Mouse (Mus musculus) central nervous system, embryonic 18 days (tissue): ENCODE measurements around the gene Fdx1l. TPM values are rescaled to one million over a fixed set of nuclear protein-coding genes. Genes with fewer than 3 reads are reported as not detected.

Source experiments
- polyA plus RNA-seq: library from polyadenylated mRNA; depleted of rRNA; stranded (reverse); fragments of >200 nt; gene quantifications from 2 replicates; pipeline ENCODE4 v1.2.3, GENCODE M21; 2012; rRNA removed

The Fdx1l gene
- 79.5 and 87.8 TPM in 2 replicates for polyA plus RNA-seq

GRCm38 (mm10) chr9:21073044-21073840 lies at the start of gene Fdx1l, which contains the start of gene Gm49373:
Gene Fdx1l (minus strand): TSS chr9:21073614.
Gene Gm49373 (minus strand): TSS chr9:21073096.

DNA sequence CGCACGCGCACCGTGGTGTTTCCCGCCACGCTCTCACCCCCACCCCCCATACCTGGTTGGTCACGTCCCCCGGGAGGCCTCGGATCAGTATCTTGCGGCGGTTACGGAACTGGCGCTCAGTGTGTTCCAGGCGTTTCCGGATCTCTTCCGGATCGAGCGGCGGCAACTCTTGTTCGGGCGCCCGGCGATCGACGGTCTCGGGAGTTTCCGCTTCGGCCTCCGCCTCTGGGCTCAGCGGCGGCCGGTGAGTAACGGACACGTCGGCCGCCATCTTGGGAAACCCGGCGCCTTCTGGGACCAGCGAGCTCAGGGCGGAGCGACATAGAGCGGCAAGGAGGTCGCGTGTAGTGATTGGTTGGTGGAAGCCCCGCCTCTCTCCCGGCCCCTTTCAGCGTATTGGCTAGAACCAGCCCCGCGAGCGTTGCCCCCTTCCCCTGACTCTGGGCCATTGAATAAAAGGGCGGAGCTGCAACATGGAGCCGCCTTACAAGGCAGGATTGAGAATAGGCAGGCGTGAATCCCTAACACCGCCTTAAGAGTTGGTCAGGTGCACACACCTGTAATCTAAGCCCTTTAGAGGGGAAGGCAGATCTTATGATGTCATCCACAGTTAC lies 18.4 kb upstream of the Fdx1l start, which contains the start of the genes Gm38431 and Raver1:
Gene Gm38431 (minus strand): TSS at position 291 of the 614 bp plus-strand sequence.
Gene Raver1 (minus strand): TSS at position 302 of the 614 bp plus-strand sequence.

DNA sequence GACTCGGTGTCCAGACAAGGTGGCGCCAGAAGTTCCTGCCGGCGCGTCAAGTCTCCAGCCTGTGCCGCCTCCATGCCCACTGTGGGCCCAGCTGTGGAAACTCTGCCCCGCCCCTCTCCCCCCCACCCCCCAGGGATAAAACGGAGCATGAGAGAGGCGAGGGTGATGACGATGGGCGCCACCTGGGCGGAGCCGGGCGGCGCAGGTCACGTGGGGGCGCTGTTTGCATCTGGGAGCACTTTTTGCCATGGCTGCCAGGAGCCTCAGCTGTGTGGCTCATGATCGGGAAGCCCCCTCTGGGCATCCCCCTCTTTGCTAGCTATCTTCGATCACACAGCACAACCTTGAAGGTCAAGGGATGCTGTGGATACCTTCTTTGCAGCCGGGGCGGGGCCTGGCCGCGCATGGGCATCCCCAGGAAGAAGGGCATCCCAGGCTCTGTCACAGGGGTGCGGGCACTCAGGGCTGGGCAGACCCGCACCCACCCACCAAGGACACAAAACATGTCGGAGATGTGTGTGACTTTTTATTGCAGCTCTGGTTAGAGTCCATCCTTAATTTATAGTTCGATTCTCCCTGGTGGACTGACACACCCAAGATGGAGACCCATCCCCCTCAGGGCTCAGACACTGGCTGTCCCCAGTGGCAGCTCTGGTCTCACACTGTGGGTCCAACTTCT lies 6.3 kb downstream of the Fdx1l start, which contains the start of gene Zglp1:
Gene Zglp1 (minus strand): TSS at position 88 of the 679 bp plus-strand sequence.

GRCm38 (mm10) chr9:21031896-21032351 lies 41.5 kb downstream of the Fdx1l start, which contains the start of gene Icam5:
Gene Icam5 (plus strand): TSS chr9:21032073.

DNA sequence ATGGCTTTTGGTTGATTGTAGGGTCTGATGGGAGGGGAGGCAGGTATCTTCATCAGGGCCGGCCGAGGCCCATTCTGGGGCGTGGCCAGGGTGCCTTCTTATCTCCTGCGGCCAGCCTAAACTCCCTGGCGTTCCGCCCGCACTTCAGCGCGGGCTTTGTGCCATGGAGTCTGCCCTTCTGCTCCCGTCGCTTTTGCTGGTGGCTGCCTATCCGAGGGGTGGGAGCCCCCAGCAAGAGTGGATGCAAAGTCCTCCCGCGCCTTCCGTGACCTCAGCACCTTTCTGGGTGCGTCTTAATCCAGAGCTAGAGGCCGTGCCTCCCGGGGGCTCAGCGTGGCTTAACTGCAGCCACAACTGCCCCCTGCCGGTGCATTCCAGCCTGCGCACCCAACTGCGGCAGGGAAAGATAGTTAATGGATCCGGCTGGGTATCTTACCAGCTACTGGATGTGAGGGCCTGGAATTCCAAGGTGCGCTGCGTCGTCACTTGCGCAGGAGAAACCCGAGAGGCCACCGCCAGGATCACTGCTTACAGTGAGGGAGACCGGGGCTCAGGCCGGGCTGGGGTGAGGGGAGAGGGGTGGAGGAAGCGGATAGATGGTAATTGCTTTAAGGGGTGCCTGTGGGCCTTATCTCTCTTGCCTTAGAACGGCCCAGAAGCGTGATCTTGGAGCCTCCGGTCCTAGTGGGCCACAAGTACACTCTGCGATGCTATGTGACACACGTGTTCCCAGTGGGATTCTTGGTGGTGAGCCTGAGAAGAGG lies 43.9 kb downstream of the Fdx1l start, which contains the start of gene Icam4:
Gene Icam4 (plus strand): TSS at position 83 of the 764 bp plus-strand sequence.

Other genes with a start within 250 kb of the Fdx1l start
- gene A230050P20Rik, start 205.0 kb downstream of the Fdx1l start, polyA plus RNA-seq: 49.8 and 50.5 TPM in 2 replicates
- 17.3 and 17.7 TPM in 2 replicates for gene Angptl6, start 193.9 kb downstream of the Fdx1l start, polyA plus RNA-seq
- 75.0 and 76.4 TPM in 2 replicates for gene Ppan, start 185.4 kb downstream of the Fdx1l start, polyA plus RNA-seq
- 141 and 143 TPM in 2 replicates for gene Eif3g, start 175.0 kb downstream of the Fdx1l start, polyA plus RNA-seq
- gene Dnmt1, start 113.7 kb downstream of the Fdx1l start, polyA plus RNA-seq: 70.0 and 73.4 TPM in 2 replicates
- gene S1pr2, start 96.8 kb downstream of the Fdx1l start, polyA plus RNA-seq: 3.1 and 4.0 TPM in 2 replicates
- gene Mrpl4, start 70.9 kb downstream of the Fdx1l start, polyA plus RNA-seq: 67.7 and 81.8 TPM in 2 replicates
- gene Icam1, start 57.6 kb downstream of the Fdx1l start, polyA plus RNA-seq: 3.3 and 3.5 TPM in 2 replicates
- 0.07 and 0.10 TPM in 2 replicates for gene Icam4, start 44.2 kb downstream of the Fdx1l start, polyA plus RNA-seq
- gene Icam5, start 41.5 kb downstream of the Fdx1l start, polyA plus RNA-seq: 9.0 and 10.7 TPM in 2 replicates
- gene Zglp1, start 6.5 kb downstream of the Fdx1l start, polyA plus RNA-seq: 1.1 and 1.9 TPM in 2 replicates
- 3.2 and 3.9 TPM in 2 replicates for gene Gm49373, start 518 bp downstream of the Fdx1l start, polyA plus RNA-seq
- 4.5 and 5.2 TPM in 2 replicates for gene Gm38431, start 18.4 kb upstream of the Fdx1l start, polyA plus RNA-seq
- gene Raver1, start 18.4 kb upstream of the Fdx1l start, polyA plus RNA-seq: 34.8 and 34.9 TPM in 2 replicates
- 16.1 and 17.2 TPM in 2 replicates for gene Tyk2, start 57.6 kb upstream of the Fdx1l start, polyA plus RNA-seq
- gene Cdc37, start 76.4 kb upstream of the Fdx1l start, polyA plus RNA-seq: 190 and 195 TPM in 2 replicates
- 27.4 and 29.2 TPM in 2 replicates for gene Pde4a, start 92.1 kb upstream of the Fdx1l start, polyA plus RNA-seq
- gene Keap1, start 165.7 kb upstream of the Fdx1l start, polyA plus RNA-seq: 50.4 and 54.6 TPM in 2 replicates
- 3.7 and 4.0 TPM in 2 replicates for gene S1pr5, start 174.8 kb upstream of the Fdx1l start, polyA plus RNA-seq
- gene Atg4d, start 191.7 kb upstream of the Fdx1l start, polyA plus RNA-seq: 36.6 and 38.5 TPM in 2 replicates
- 37.2 and 41.4 TPM in 2 replicates for gene Kri1, start 214.4 kb upstream of the Fdx1l start, polyA plus RNA-seq
- gene Cdkn2d, start 217.8 kb upstream of the Fdx1l start, polyA plus RNA-seq: 82.3 and 95.8 TPM in 2 replicates
- gene Ap1m2, start 238.7 kb upstream of the Fdx1l start, polyA plus RNA-seq: 4.3 and 4.5 TPM in 2 replicates
- gene Slc44a2, start 247.1 kb upstream of the Fdx1l start, polyA plus RNA-seq: 70.2 and 71.3 TPM in 2 replicates